Mouse (Mus musculus): ENCODE results near the gene Sac3d1.
"Not testable (repeated sequence)": the region's sequence is repeated elsewhere in the genome, so short reads cannot be mapped to it uniquely, and the experiment has no call there.

Gene Sac3d1

DNA sequence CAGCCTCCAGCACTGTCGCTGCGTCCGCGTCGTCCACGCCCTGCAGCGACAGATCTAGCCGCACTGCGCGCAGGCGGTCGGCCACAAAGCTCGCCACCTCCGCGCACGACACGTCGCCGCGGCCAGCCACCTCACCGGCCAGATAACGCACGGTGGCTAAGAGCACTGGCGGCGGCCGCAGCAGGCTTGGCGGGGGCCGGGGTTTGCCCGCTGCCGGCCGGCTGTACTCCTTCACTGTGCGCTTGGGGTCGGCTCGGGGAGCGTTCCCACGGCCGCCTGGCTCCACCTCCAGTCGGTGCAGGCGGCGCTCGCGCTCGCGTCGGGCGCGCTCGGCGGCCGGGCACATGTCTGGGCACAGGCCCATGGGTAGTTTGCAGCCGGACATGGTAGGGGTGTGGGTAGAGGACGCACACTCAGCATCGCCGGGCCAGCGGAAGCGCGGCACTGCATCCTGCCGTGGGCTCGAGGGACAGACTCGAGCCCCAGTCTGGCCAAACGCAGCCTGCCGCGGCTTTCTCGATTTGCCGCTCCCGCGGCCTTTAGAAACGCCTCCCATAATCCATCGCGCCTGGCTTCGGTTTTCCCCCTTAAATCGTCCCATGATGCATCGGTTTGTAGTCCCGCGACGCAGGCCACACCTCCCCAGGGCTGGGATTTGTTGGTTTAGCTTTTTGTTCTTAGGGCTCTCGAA is at the start of gene Sac3d1:
TSS of gene Sac3d1 (minus strand) at position 665 of the 691 bp plus-strand sequence.
- peak; percentile 84 for DNase-seq (ENCODE audit: low spot score)

- no peak for DNase-seq (ENCODE audit: low spot score)
These were observed 48.3 kb upstream of the Sac3d1 start for GRCm38 (mm10) chr19:6166750-6167149.

GRCm38 (mm10) chr19:6163872-6164547 is 45.6 kb upstream of the Sac3d1 start:
- no peak for DNase-seq (ENCODE audit: low spot score)

- no peak for DNase-seq (ENCODE audit: low spot score)
These were observed 38.8 kb upstream of the Sac3d1 start for GRCm38 (mm10) chr19:6157220-6157619.

DNA sequence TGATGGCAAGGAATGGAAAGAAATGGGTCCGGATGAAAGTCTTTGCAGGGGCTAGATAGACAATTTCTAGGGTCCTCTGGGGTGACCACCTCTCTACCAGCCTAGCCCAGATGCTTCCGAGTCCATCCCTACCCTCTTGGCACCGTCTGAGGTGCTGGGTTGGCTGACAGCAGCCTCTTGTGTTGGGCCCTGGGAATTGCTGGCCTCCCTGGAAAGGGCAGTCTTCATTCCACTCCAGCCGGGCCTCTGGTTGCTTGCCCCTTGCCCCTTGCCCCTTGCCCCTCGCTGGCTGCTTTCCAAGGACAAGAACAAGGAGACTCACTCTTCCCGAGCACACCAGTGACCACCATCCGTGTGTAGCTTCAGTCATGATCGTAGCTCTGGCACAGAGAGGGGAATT is 37.9 kb upstream of the Sac3d1 start:
- no peak for DNase-seq (ENCODE audit: low spot score)

GRCm38 (mm10) chr19:6155174-6155573 is 36.7 kb upstream of the Sac3d1 start:
- DNase-seq (ENCODE audit: low spot score): no peak

DNA sequence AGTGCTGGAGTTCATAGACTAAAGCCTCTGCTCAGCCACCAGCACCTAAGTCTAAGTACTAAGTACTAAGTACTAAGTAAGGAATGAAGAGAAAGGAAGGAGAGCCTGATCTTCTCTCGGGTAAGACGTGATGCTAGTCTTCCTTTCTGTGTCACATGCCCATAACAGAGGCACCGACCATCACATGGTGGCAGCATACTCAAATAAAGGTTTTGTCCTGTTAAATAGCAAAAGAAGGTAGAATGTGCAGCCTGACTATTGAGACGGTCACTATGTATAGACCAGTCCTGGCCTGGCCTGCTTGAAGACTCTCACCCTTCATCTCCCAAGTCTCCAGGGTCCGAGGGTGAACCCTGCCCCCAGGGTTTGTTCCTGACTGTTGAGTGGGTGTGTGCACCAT is 26.4 kb upstream of the Sac3d1 start:
- DNase-seq (ENCODE audit: low spot score): no peak

DNA sequence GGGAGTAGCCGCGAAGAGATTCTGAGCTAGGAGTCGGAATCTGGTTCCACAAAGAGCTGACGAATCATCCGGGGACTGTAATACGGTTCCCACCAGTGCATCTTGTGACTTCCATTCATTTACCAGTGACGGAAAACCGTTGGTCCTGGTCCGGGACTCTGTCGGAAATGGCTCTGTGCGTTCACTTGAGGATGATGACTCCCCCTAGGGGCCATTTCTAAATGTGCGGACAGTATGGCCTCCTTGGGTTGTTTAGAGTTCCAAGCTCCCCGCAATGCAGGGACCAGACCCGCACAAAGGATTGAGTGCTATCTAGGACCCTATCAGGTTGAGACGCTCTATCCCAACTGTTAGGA is 22.9 kb upstream of the Sac3d1 start, which contains the start of gene Arl2:
TSS of gene Arl2 (minus strand) at position 155 of the 356 bp plus-strand sequence.
- DNase-seq (ENCODE audit: low spot score): peak; percentile 85

GRCm38 (mm10) chr19:6140678-6141393 is 22.4 kb upstream of the Sac3d1 start, which contains the start of gene Batf2:
TSS of gene Batf2 (plus strand) at chr19:6140983.
- peak; percentile 88 for DNase-seq (ENCODE audit: low spot score)

DNA sequence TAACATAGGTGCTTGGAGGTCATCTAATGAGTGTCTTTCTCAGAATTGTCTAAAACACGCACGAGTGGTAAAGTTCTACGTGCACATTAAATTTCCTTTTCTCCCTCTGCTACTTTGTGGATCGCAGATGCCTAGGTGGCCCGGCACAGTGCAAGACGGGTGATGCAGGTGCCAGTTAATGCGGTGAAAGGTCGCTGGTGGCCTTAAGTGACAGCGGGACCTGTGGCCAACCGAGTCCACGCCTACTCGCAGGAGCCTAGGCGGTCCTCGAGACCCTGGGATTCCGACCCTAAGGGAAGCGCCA is 21.9 kb upstream of the Sac3d1 start:
- no peak for DNase-seq (ENCODE audit: low spot score)

DNA sequence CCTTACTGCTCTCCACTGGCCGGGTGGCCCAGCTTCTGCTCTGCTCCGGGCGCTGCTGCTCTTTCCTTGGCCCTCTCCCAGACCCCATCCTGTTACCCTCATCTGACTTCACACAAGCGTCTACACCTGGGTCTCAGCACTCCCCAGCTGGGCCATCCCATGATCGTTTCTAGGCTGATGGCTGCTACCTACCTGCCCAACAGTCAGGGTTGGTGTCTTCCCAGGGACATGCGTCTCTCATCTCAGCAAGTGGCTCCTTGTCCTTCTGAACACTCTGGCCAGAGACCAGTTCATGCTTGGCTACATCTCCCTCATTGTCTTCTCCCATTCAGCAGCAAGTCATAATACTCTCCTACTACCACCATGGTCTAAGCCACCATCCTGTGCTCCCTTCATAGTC is 21.3 kb upstream of the Sac3d1 start:
- DNase-seq (ENCODE audit: low spot score): no peak

DNA sequence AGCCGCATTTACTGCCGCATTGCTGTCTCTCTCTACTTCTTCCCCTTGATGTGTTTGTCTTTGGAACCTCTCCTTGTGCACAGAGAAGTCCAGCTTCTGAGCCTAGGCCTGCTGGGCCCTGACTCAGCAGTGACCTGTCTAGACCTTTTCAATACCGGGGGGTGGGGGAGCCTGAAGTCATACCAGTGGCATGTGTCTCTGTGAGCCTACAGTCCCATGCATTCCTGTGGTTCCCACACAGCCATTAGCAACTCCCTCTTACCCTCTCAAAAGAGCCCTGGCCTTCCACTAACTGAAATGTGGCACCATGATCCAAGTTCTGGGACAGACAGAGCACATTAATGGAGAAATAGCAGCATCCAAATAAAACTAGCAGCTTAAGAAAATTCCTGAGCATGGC is 17.9 kb upstream of the Sac3d1 start:
- DNase-seq (ENCODE audit: low spot score): no peak

GRCm38 (mm10) chr19:6133197-6133596 is 14.7 kb upstream of the Sac3d1 start:
- not testable (repeated sequence) for DNase-seq (ENCODE audit: low spot score)

DNA sequence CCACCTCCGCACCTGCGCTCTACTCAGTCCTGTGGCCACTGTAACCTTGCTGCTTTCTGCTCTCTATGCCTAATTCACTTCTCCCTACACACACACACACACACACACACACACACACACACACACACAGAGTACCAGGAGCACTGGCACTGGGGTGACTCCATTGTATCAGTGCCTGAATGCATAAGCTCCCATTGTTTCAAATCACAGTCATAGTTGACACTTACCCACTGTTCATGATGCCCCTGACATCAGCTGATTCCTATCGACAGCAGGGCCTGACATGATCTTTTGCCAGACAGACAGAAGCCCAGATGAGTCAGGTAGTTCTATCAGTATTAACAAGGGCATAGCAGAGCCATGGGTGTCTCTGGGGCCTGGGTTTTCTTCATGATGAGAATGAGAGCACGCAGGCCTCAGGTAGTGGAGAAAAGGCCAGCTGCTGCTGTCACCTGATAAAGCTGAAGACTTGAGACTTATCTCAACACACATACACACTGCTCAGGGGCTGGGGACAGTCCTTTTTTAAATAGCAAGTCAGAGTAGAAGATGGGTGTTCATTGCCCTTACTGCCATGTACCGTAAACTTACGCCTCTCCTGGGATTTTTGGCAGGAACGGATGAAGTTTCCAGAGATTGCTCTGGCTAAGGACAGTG is 13.8 kb upstream of the Sac3d1 start:
- no peak for DNase-seq (ENCODE audit: low spot score)

DNA sequence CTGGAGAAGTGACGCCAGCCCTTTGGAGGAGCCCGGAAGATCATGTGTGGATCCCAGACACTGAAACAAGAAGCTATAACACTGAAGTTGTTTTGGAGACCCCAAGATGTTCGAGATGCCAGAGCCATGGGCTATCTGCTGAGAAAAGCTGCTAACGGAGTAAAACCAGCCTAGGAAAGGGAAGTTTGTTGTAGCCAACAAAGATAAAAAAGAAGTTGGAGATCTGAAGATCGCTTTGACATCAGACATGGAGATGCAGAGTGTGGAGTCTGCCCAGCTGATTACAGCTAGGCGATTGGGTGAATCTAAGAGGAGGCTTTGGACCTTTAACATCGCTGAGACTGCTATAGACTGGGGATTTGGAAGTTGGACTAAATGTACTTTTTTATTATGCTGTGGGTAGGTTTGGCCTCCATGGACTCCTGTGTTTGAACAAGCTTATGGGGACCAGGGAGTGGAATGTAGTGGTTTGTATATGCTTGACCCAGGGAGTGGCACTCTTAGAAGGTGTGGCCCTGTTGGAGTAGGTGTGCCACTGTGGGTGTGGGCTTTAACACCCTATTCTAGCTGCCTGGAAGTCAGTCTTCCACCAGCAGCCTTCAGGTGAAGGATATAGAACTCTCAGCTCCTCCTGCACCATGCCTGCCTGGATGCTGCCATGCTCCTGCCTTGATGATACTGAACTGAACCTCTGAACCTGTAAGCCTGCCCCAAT is 12.1 kb upstream of the Sac3d1 start:
- DNase-seq (ENCODE audit: low spot score): not testable (repeated sequence)

DNA sequence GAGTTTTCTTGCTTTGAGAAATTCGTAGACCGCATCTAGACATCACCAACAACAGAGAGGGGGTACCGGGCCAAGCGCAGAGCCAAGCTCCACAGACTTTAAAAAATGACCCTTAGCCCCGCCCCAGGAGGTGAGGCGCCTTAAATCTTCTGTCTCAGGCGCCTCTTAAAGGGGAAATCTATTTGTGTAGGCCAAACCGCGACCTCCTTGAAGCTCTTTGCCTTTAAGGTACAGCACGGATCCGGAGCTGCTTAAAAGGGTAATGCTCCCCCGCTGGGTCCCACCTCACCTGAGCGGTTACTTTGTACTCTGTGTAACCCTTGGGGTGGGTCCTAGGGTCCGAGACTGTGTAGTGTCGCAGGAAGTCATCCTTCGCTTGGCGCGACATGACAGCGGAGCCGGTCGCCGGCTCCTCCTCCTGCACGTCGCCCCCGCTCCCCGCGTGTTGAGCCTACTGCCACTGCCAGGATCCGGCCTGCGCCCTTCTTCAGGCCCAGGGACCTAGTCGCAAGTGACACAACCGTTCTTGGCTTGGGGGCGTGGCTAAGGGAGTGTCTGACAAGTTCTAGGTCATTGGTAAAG is 9.4 kb upstream of the Sac3d1 start, which contains the start of gene Snx15:
TSS of gene Snx15 (minus strand) at position 545 of the 582 bp plus-strand sequence.
- DNase-seq (ENCODE audit: low spot score): peak; percentile 96

DNA sequence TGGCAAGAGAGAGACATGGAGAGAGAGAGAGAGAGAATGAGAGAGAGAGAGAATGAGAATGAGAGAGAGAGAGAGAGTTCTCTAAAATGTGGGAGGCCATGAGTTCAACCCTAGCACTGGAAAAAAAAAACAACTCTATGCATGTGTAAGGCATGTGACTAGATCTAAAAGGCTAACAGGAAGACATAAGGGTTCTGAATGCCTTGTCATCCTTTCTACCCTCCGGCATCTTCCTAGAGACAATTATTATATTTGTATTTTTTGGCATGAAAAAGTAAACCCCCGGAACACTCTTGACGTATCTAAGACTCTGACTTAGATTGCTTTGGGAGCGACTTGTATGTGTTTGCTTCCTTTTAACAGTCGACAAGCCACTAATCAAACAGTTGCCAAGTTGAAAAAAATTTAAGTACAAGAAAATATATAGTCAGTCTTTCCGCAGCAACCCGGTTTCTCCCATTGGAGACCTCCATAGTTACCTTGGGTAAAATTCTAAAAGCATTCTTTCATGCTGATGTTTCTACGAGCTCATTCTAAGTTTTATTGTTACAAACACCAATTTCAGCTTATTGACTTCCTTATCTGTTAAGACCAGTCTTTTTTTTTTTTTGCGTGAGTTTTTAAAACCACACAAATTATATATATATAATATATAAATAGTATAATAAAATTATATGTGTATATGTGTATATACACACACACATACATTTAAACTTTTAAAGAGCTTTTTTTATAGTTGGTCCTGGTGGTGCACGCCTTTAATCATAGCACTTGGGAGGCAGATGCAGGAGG is 8.5 kb upstream of the Sac3d1 start:
- no peak for DNase-seq (ENCODE audit: low spot score)

GRCm38 (mm10) chr19:6126289-6126688 is 7.8 kb upstream of the Sac3d1 start:
- no peak for DNase-seq (ENCODE audit: low spot score)

DNA sequence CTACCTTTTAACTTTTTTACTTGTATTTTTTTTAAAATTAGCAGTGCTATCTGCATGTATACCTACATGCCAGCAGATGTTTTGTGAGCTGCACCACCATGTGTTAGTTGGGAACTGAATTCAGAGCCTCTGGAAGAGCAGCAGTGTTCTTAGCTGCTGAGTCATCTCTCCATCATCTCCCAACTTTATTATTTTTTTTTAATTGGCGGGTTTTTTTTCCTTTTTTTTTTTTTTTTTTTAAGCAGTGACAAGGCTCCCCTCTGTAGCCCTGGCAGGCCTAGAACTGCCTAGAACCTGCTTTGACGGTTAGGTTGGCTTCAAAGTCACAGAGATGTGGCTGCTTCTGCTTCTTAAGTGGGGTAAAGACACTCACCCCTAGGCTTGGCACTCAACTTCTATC is 6.4 kb upstream of the Sac3d1 start:
- DNase-seq (ENCODE audit: low spot score): no peak

GRCm38 (mm10) chr19:6123330-6123729 is 4.9 kb upstream of the Sac3d1 start:
- no peak for DNase-seq (ENCODE audit: low spot score)

DNA sequence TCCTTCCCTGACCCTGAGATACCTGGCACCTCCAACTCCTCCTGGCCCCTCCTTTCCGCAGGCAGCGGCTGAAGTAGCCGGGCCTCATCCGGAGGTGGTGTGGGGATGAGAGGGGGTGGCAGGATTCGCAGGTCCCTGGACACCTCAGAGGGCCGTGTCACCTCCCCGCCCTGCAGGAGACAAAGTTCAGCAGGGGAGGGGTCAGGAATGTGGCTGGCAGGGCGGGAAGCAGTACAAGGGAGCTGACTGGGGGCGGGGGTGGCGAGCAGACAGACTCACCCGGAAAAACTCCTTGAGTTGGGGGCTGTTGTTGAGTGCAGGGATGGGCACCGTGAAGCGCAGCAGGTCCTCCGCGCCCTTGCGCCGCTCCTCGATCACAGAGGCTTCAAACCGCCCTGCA is 3.3 kb upstream of the Sac3d1 start:
- DNase-seq (ENCODE audit: low spot score): no peak
